ENCODE assay signal across 15 mouse cellular contexts in the genomic region with DNA sequence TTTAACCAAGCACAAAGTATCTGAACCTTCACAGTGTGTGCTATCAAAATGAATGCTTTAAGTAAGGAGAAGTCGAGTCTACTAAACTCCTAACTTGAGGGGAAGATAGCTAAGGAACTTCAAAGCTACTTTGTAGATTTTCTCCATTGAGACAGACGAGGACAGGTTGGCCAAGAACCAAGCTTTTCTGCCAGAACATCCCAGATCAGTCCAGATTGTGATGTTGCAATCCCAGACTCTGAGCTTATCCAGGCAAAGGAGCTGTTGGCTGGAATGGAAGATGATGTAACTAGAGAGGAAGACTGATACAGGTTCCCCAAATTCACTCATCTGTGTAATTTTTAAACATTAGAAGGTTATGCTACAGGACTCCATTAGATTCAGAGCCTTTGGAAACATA.
DNase-seq lines count a peak whose midpoint lies in the region; ATAC-seq and TF ChIP-seq lines count a peak whose summit lies in the region.
"Had no signal": no experiment of that assay in that cellular context is flagged by ENCODE, and none has a peak within 500 bp of the region (broad histone marks: within the 10 kb centered on the region; RNA-seq: fewer than 3 reads in every experiment).

No protein-coding gene starts in this region.

- no peak overlapping the region for H3K9ac ChIP-seq in heart, adult 2 months (ENCODE audit: low read depth, low read length)
- H3K9ac ChIP-seq in heart, embryonic 12.5 days = no peak overlapping the region
- H3K9ac ChIP-seq: lung, embryonic 14.5 days; neural tube, embryonic 13.5 days; stomach, embryonic 15.5 days had no signal

- intact Hi-C loops in heart, adult 2 months (cut with DNase I) = no loop called here
- intact Hi-C loops in heart, postnatal 36 days (cut with DNase I) = no loop called here

- H3K27ac ChIP-seq in heart, adult 2 months = no peak overlapping the region
- H3K27ac ChIP-seq in heart, embryonic 12.5 days (ENCODE audit: poor library complexity, severe bottlenecking) = no peak overlapping the region
- H3K27ac ChIP-seq: neural tube, embryonic 13.5 days; stomach, embryonic 15.5 days had no signal

- no peaks in the 10 kb centered on the region for H3K9me3 ChIP-seq in heart, embryonic 12.5 days (replicated peaks)
- H3K9me3 ChIP-seq: neural tube, embryonic 13.5 days; stomach, embryonic 15.5 days had no signal

- no peak for ATAC-seq in heart, embryonic 12.5 days (ENCODE audit: insufficient number of reproducible peaks, low FRiP score)
- ATAC-seq: intestine, postnatal 0 days; midbrain, embryonic 16.5 days had no signal

- TF ChIP-seq EP300 in heart, adult 2 months (IDR thresholded peaks at IDR 0.05; ENCODE audit: insufficient read depth, low read depth, low read length) = no peak

- H3K4me2 ChIP-seq in heart, embryonic 12.5 days = no peak overlapping the region
- H3K4me2 ChIP-seq: lung, embryonic 14.5 days; neural tube, embryonic 13.5 days; stomach, embryonic 15.5 days had no signal

- no peaks in the 10 kb centered on the region for H3K27me3 ChIP-seq in heart, adult 2 months (ENCODE audit: control insufficient read depth, insufficient read depth, low read length)
- H3K27me3 ChIP-seq in heart, embryonic 12.5 days (replicated peaks) = no peaks in the 10 kb centered on the region
- H3K27me3 ChIP-seq: CH12.LX; neural tube, embryonic 13.5 days; stomach, embryonic 15.5 days had no signal

- H3K4me3 ChIP-seq in heart, adult 2 months = no peak overlapping the region
- H3K4me3 ChIP-seq in heart, embryonic 12.5 days = no peak overlapping the region
- H3K4me3 ChIP-seq: neural tube, embryonic 13.5 days; stomach, embryonic 15.5 days had no signal

- no peak for TF ChIP-seq CTCF in heart, adult 2 months (IDR thresholded peaks at IDR 0.05)

- no peaks in the 10 kb centered on the region for H3K4me1 ChIP-seq in heart, adult 2 months (ENCODE audit: control insufficient read depth, insufficient read depth, low read length)
- no peaks in the 10 kb centered on the region for H3K4me1 ChIP-seq in heart, embryonic 12.5 days (replicated peaks)
- H3K4me1 ChIP-seq: neural tube, embryonic 13.5 days; stomach, embryonic 15.5 days had no signal

- TF ChIP-seq POLR2A in heart, adult 2 months (IDR thresholded peaks at IDR 0.05; ENCODE audit: insufficient read depth, low read depth, low read length) = no peak

- DNase-seq in heart, adult 2 months = peak; percentile 43 to 50
- DNase-seq in ovary, postnatal 14 days (ENCODE audit: low spot score) = peak; percentile 39
- no peak for DNase-seq in ovary, postnatal 36 days (ENCODE audit: low spot score)
- DNase-seq in brain, adult 2 months (ENCODE audit: low read depth, low spot score) = peak; percentile 52
- peak; percentile 39 to 47 for DNase-seq in heart, postnatal 36 days
- no peak for DNase-seq in left cerebral cortex, adult 18-20 months (ENCODE audit: low spot score in 2 of 2)
- no peak for DNase-seq in right cerebral cortex, postnatal 25 days
- DNase-seq: kidney, postnatal 4 days; lung, embryonic 14.5 days had no signal

- no peaks in the 10 kb centered on the region for H3K79me2 ChIP-seq in heart, adult 2 months (replicated peaks; ENCODE audit: control insufficient read depth, insufficient read depth, low read length)

- WGBS in heart, adult 2 months = 60% methylated on average over 2 of the region's 2 CpGs
- 64% methylated on average over 2 of the region's 2 CpGs for WGBS in heart, embryonic 12.5 days

- no peaks in the 10 kb centered on the region for H3K36me3 ChIP-seq in heart, adult 2 months (ENCODE audit: control insufficient read depth, insufficient read depth, low read length)
- peaks cover 29% of the 10 kb centered on the region for H3K36me3 ChIP-seq in heart, embryonic 12.5 days
- H3K36me3 ChIP-seq: stomach, embryonic 15.5 days had no signal

Comparison
In these comparisons a context has a peak if more than half of its experiments do, and no peak if none do; other contexts are left out.
1. DNase-seq: peak in heart, adult 2 months (2 of 2), ovary, postnatal 14 days (single experiment), brain, adult 2 months (single experiment) and heart, postnatal 36 days (2 of 2); none in ovary, postnatal 36 days (single experiment), left cerebral cortex, adult 18-20 months (0 of 2) and right cerebral cortex, postnatal 25 days (single experiment).